Mouse (Mus musculus) left cerebral cortex, adult 2 months (tissue): ENCODE measurements around the gene Ajm1. TPM values are rescaled to one million over a fixed set of nuclear protein-coding genes. Genes with fewer than 3 reads are reported as not detected.
A peak's percentile ranks its signal among the peaks of the same experiment; 100 is the strongest.

Source experiments
- DNase-seq, 2 experiments: peaks; one replicate each; pipeline ENCODE4 v3.0.0; 2021 to 2022; ENCODE audit warnings: low spot score in 2 of 2, mixed read lengths in 1 of 2; ENCODE audit errors: extremely low spot score in 1 of 2
- H3K27ac ChIP-seq: fragments of 200-600 bp; 2 replicates; pipeline ENCODE4 v1.8.1; 2022
- H3K4me3 ChIP-seq: fragments of 200-600 bp; 2 replicates; pipeline ENCODE4 v1.8.1; 2022
- CTCF ChIP-seq: fragments of 200-600 bp; IDR thresholded peaks from 2 replicates; pipeline ENCODE4 v1.8.1; 2022; ENCODE audit warnings: antibody characterized with exemption, mild to moderate bottlenecking, moderate library complexity
- intact Hi-C: fragments of 180-260 bp; cut with DNase I; formaldehyde crosslinking; loops from one replicate; pipeline ENCODE4 v1.15.1; 2025
- total RNA-seq, 2 experiments: library from RNA; stranded (reverse); gene quantifications; 2 replicates each; pipeline ENCODE4 v1.2.3; 2021

The Ajm1 gene
- total RNA-seq, 2 experiments from 2014 or later: 102 to 104 TPM

GRCm38 (mm10) chr2:25602526-25602925, 21.0 kb upstream of the Ajm1 start:
- H3K4me3 ChIP-seq: no peak overlapping the region
- DNase-seq: no peak
- no peak for TF ChIP-seq CTCF
- H3K27ac ChIP-seq: no peak overlapping the region
- intact Hi-C loops: no loop called here

GRCm38 (mm10) chr2:25600037-25600436, 18.5 kb upstream of the Ajm1 start:
- no peak for DNase-seq
- no peak overlapping the region for H3K4me3 ChIP-seq

GRCm38 (mm10) chr2:25598749-25599148, 17.2 kb upstream of the Ajm1 start:
- intact Hi-C loops: no loop called here
- DNase-seq: no peak
- no peak overlapping the region for H3K27ac ChIP-seq
- TF ChIP-seq CTCF: no peak
- H3K4me3 ChIP-seq: no peak overlapping the region

More at GRCm38 (mm10) chr2:25600037-25600436, 18.5 kb upstream of the Ajm1 start:
- H3K27ac ChIP-seq: no peak overlapping the region
- no peak for TF ChIP-seq CTCF
- intact Hi-C loops: no loop called here

GRCm38 (mm10) chr2:25596765-25597510, 15.4 kb upstream of the Ajm1 start:
- intact Hi-C loops: no loop called here
- no peak overlapping the region for H3K4me3 ChIP-seq
- no peak for DNase-seq
- H3K27ac ChIP-seq: no peak overlapping the region
- TF ChIP-seq CTCF: no peak

GRCm38 (mm10) chr2:25591863-25592262, 10.3 kb upstream of the Ajm1 start:
- no peak for DNase-seq
- intact Hi-C loops: no loop called here
- no peak overlapping the region for H3K4me3 ChIP-seq
- peak; percentile 69 for TF ChIP-seq CTCF
- no peak overlapping the region for H3K27ac ChIP-seq

GRCm38 (mm10) chr2:25588227-25588907, 6.8 kb upstream of the Ajm1 start:
- intact Hi-C loops: no loop called here
- no peak for TF ChIP-seq CTCF
- Histone ChIP-seq H3K4me3 (no peak overlapping the region), H3K27ac (no peak overlapping the region)
- peak in 1 of 2 experiments; percentile 8 for DNase-seq

- H3K4me3 ChIP-seq: no peak overlapping the region
- intact Hi-C loops: no loop called here
- H3K27ac ChIP-seq: no peak overlapping the region; the same call in 1 of the 2 replicates
- TF ChIP-seq CTCF: no peak
- no peak for DNase-seq
Measured at GRCm38 (mm10) chr2:25587290-25587689, 5.7 kb upstream of the Ajm1 start.

- no peak for TF ChIP-seq CTCF
- no peak overlapping the region for H3K4me3 ChIP-seq
- DNase-seq: no peak
- intact Hi-C loops: no loop called here
- peak overlapping the region; percentile 96 for H3K27ac ChIP-seq
Measured at GRCm38 (mm10) chr2:25585601-25586000, 4.0 kb upstream of the Ajm1 start.

GRCm38 (mm10) chr2:25584856-25585255, 3.3 kb upstream of the Ajm1 start:
- H3K4me3 ChIP-seq: no peak overlapping the region
- peak in 1 of 2 experiments; percentile 32 for DNase-seq
- intact Hi-C loops: loop anchor here (5.0 kb wide), 1 partner anchor 38 kb away; the partner anchor contains the start of gene Traf2
- TF ChIP-seq CTCF: no peak
- H3K27ac ChIP-seq: peak overlapping the region; percentile 96

- no peak for TF ChIP-seq CTCF
Measured at GRCm38 (mm10) chr2:25584152-25584551, 2.6 kb upstream of the Ajm1 start.

GRCm38 (mm10) chr2:25583571-25583970, 2.0 kb upstream of the Ajm1 start:
- intact Hi-C loops: loop anchor here (5.0 kb wide), 1 partner anchor 36 kb away; the partner anchor contains the start of gene Traf2
- H3K4me3 ChIP-seq: no peak overlapping the region
- H3K27ac ChIP-seq: peak overlapping the region; percentile 96
- no peak for TF ChIP-seq CTCF
- peak in 1 of 2 experiments; percentile 16 for DNase-seq

More at GRCm38 (mm10) chr2:25584152-25584551, 2.6 kb upstream of the Ajm1 start:
- Histone ChIP-seq H3K27ac (peak overlapping the region; percentile 96), H3K4me3 (no peak overlapping the region)
- peak in 1 of 2 experiments; percentile 10 for DNase-seq
- intact Hi-C loops: loop anchor here (5.0 kb wide), 1 partner anchor 37 kb away; the partner anchor contains the start of gene Traf2

GRCm38 (mm10) chr2:25583120-25583481, 1.5 kb upstream of the Ajm1 start:
- Histone ChIP-seq H3K27ac (peak overlapping the region; percentile 96), H3K4me3 (no peak overlapping the region)
- intact Hi-C loops: loop anchor here (5.0 kb wide), 1 partner anchor 36 kb away; the partner anchor contains the start of gene Traf2
- DNase-seq: peak in 1 of 2 experiments; percentile 27
- no peak for TF ChIP-seq CTCF
